Mouse (Mus musculus) hindbrain, embryonic 16.5 days (tissue): ENCODE data around the gene Sytl1. TPM values are rescaled to one million over a fixed set of nuclear protein-coding genes. Genes with fewer than 3 reads are reported as not detected.

Source experiments
- ATAC-seq: fragments of 200-750 bp; cut with Nextera tagmentation; 2 replicates; pipeline ENCODE4 v1.8.0; 2017; ENCODE audit warnings: moderate TSS enrichment, moderate library complexity
- H3K27ac ChIP-seq: fragments of 300-500 bp; sonication (generic); 2 replicates; pipeline ENCODE4 v1.5.1; 2014; ENCODE audit warnings: low read depth, mild to moderate bottlenecking, control low read depth, low read length, moderate library complexity
- H3K27me3 ChIP-seq: fragments of 300-500 bp; sonication (generic); replicated peaks from 2 replicates; pipeline ENCODE4 v1.6.1; 2014; ENCODE audit warnings: low read length; ENCODE audit not compliant: control insufficient read depth, insufficient read depth
- H3K36me3 ChIP-seq: fragments of 300-500 bp; sonication (generic); 2 replicates; pipeline ENCODE4 v1.6.1; 2014; ENCODE audit warnings: mild to moderate bottlenecking, low read length, moderate library complexity, mixed read lengths; ENCODE audit not compliant: control insufficient read depth, insufficient read depth
- H3K4me1 ChIP-seq: fragments of 300-500 bp; sonication (generic); 2 replicates; pipeline ENCODE4 v1.6.1; 2014; ENCODE audit warnings: low read depth, low read length; ENCODE audit not compliant: control insufficient read depth, insufficient read depth
- H3K4me2 ChIP-seq: fragments of 300-500 bp; sonication (generic); 2 replicates; pipeline ENCODE4 v1.6.1; 2014; ENCODE audit warnings: mild to moderate bottlenecking, low read length, control low read depth, moderate library complexity
- H3K4me3 ChIP-seq: fragments of 300-500 bp; sonication (generic); 2 replicates; pipeline ENCODE4 v1.5.1; 2014; ENCODE audit warnings: mild to moderate bottlenecking, low read length, control low read depth, moderate library complexity
- H3K9ac ChIP-seq: fragments of 300-500 bp; sonication (generic); 2 replicates; pipeline ENCODE4 v1.6.1; 2014; ENCODE audit warnings: low read depth, mild to moderate bottlenecking, control low read depth, low read length, moderate library complexity
- H3K9me3 ChIP-seq: fragments of 300-500 bp; sonication (generic); 2 replicates; pipeline ENCODE4 v1.6.1; 2014; ENCODE audit warnings: mild to moderate bottlenecking, low read length, moderate library complexity; ENCODE audit not compliant: control insufficient read depth
- WGBS: fragments of 180-500 bp; shearing (Covaris S2); extraction: QIAGEN DNeasy Blood & Tissue Kit; methylation state at CpG from one replicate; pipeline ENCODE4 v1.1.7; 2014; 5-methylcytosine and 5-hydroxymethylcytosine counted together
- polyA plus RNA-seq: library from polyadenylated mRNA; unstranded; fragments of >200 nt; fragmentation: Nextera tagmentation; extraction: Ambion mirVana; gene quantifications from 2 replicates; pipeline ENCODE4 v1.2.1, GENCODE M21; 2015

Sytl1 gene
- 0.44 and 0.54 TPM in 2 replicates for polyA plus RNA-seq

DNA sequence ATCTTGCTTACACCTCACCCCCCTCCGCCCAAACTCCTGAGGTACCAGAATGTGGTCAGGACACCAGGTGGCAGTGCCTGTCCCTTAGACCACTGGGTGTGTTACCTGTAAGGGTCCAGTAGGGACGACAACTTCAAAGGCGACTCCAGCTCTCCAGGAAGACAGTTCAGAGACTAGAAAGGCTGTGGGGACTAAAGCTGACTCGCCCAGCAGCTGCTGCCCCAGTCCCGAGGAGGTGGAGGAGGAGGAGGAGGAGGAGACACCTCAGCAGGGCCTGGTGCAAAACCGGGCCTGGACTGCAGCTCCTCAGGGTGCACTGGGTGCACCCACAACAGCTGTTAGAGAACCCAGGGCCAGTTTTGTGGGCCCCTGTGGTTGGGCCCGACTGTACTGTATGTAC, at the start of gene Sytl1:
TSS of gene Sytl1 (minus strand) at position 232 of the 400 bp plus-strand sequence.
- H3K9ac ChIP-seq = no peak within 1 kb of the TSS

DNA sequence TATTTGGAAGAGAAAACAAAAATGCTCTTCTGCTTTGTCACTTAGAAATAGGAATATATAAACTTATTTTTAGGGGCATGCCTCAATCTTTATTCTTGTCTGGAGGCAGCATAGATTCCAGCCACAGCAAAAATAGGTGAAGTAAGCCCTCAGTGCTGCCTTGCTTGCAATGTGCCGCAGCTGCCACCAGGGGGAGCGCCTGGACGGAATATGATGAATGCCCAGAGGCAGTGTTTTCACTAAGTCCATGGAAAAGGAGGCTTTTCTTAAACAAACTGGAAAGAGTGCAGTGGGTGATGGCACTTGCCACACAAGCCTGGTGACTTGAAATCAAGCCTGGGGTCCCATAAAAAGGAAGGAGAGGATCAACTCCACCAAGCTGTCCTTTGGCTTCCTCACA, 47.0 kb upstream of the Sytl1 start:
- H3K4me3 ChIP-seq = no peak overlapping the region
- no peaks in the 10 kb centered on the region for H3K4me1 ChIP-seq
- H3K27me3 ChIP-seq = no peaks in the 10 kb centered on the region
- 0% methylated on average over 3 of the region's 3 CpGs for WGBS
- no peaks in the 10 kb centered on the region for H3K36me3 ChIP-seq
- H3K27ac ChIP-seq = no peak overlapping the region
- H3K9ac ChIP-seq = no peak overlapping the region
- ATAC-seq = no peak
- H3K4me2 ChIP-seq = no peak overlapping the region
- no peaks in the 10 kb centered on the region for H3K9me3 ChIP-seq

More for the DNA sequence above, at the start of gene Sytl1:
- peaks cover 35% of the 10 kb centered on the region for H3K36me3 ChIP-seq
- no peak within 1 kb of the TSS for H3K4me2 ChIP-seq
- no peak for ATAC-seq
- no peaks in the 10 kb centered on the region for H3K4me1 ChIP-seq
- WGBS = 53% methylated on average over 7 of the region's 7 CpGs
- H3K4me3 ChIP-seq = no peak within 1 kb of the TSS
- no peaks in the 10 kb centered on the region for H3K9me3 ChIP-seq
- H3K27me3 ChIP-seq = no peaks in the 10 kb centered on the region
- H3K27ac ChIP-seq = no peak within 1 kb of the TSS

DNA sequence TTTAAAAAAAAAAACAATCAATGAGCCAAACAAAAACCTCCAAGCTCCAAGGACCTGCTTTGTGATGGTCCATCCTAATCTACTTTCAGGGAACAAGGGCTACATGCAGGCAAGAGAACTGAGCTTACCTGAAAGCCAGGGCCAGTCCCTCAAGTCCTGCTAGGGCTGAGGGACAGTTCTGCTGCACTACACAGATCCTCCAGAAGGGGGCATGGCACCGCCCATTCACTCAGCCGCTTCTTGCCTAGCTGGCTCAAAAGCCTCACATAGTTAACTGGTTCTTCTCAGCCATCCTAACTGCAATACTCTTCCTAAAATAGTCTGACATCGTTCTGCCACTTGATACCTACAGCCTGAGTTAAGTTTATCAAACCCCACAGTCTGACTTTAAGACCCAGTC, 44.4 kb upstream of the Sytl1 start:
- no peak overlapping the region for H3K27ac ChIP-seq
- WGBS = 39% methylated on average over 3 of the region's 3 CpGs
- H3K9me3 ChIP-seq = no peaks in the 10 kb centered on the region
- no peak for ATAC-seq
- H3K4me2 ChIP-seq = no peak overlapping the region
- no peaks in the 10 kb centered on the region for H3K36me3 ChIP-seq
- H3K27me3 ChIP-seq = no peaks in the 10 kb centered on the region
- H3K4me3 ChIP-seq = no peak overlapping the region
- no peaks in the 10 kb centered on the region for H3K4me1 ChIP-seq
- no peak overlapping the region for H3K9ac ChIP-seq

DNA sequence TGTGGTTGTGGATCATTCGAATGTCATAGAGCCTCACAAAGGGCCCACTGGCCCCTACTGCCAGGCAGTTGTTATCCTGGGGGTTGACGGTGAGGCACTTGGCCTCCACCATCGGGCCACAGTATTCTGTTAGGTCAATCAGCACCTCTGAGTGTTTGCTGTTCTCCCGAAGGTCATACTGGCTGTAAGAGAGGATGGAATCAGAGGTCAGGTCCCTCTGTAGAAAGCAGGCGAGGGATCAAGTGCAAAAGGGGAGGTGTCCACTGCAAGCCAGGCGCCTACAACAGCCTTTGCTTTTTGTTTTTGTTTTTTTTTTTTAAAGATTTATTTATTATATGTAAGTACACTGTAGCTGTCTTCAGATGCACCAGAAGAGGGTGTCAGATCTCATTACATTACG, 42.9 kb upstream of the Sytl1 start:
- Histone ChIP-seq H3K4me2 (no peak overlapping the region), H3K27me3 (no peaks in the 10 kb centered on the region), H3K9me3 (no peaks in the 10 kb centered on the region), H3K36me3 (no peaks in the 10 kb centered on the region), H3K27ac (no peak overlapping the region), H3K9ac (no peak overlapping the region), H3K4me1 (no peaks in the 10 kb centered on the region), H3K4me3 (no peak overlapping the region)
- no peak for ATAC-seq
- WGBS = 95% methylated on average over 7 of the region's 7 CpGs

DNA sequence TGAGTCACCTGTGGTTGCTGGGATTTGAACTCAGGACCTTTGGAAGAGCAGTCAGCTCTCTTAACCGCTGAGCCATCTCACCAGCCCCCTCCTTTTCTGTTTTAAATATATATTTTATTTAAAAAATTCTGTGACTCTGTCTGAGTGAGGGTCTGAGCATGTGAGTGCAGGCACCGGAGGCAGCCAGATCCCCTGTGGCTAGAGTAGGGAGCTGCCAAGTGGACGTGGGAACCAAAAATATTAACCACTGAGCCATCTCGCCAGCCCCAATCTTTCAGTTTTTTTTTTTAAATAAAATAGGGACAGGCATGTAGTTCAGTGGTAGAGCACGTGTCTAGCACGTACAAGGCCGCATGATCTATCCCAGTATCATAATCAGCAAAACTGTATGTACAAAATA, 41.9 kb upstream of the Sytl1 start:
- ATAC-seq = no peak
- 90% methylated on average over 7 of the region's 7 CpGs for WGBS
- no peak overlapping the region for H3K27ac ChIP-seq
- peaks cover 2% of the 10 kb centered on the region; the same call in 1 of the 2 replicates for H3K4me1 ChIP-seq
- no peak overlapping the region for H3K9ac ChIP-seq
- no peak overlapping the region for H3K4me3 ChIP-seq
- H3K4me2 ChIP-seq = no peak overlapping the region
- H3K9me3 ChIP-seq = no peaks in the 10 kb centered on the region
- H3K27me3 ChIP-seq = no peaks in the 10 kb centered on the region
- no peaks in the 10 kb centered on the region for H3K36me3 ChIP-seq

DNA sequence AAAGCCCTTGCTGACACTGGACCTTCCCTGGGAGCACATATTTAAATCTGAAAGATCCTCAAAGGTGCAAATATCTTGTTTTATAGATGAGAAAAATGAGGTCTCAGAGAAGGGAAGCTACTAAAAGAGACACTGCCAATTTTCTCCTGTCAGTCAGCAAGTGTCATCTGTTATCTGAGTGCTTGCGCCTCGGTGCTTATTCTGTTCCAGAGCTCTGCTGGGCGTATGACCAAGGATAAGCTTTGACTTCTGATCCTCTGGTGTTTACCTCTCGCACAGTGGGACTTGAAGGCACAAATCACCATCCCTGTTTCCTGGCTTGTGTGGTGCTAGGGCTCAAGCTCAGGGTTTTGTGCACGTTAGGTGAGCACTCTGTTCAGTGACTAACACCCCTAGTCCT, 39.8 kb upstream of the Sytl1 start:
- peaks cover 23% of the 10 kb centered on the region for H3K4me1 ChIP-seq
- H3K4me3 ChIP-seq = no peak overlapping the region
- H3K27ac ChIP-seq = no peak overlapping the region
- WGBS = 87% methylated on average over 5 of the region's 5 CpGs
- no peaks in the 10 kb centered on the region for H3K27me3 ChIP-seq
- H3K9ac ChIP-seq = no peak overlapping the region
- no peak overlapping the region for H3K4me2 ChIP-seq
- ATAC-seq = no peak
- H3K36me3 ChIP-seq = no peaks in the 10 kb centered on the region
- no peaks in the 10 kb centered on the region for H3K9me3 ChIP-seq

DNA sequence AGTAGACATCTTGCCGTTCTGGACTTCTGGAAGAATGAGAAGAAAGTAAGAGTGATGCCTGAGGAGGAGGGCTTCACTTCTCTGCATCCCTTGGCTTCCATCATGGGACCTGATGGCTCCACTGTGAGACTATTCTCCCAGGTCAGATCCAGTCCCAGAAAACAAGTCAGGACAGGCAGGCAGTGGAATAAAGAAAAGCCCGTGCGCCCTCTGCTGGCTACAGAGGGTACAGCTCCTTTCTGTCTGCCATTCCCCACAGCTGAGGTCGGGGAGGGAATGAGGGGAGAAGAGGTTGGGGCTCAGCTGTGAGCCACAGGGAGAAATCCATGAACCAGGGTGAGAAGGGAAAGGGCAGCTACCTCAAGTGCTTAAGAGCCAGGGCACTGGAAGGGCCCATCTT, 38.9 kb upstream of the Sytl1 start:
- Histone ChIP-seq H3K36me3 (no peaks in the 10 kb centered on the region), H3K9ac (no peak overlapping the region), H3K4me2 (no peak overlapping the region), H3K27me3 (no peaks in the 10 kb centered on the region), H3K4me1 (peaks cover 25% of the 10 kb centered on the region), H3K27ac (no peak overlapping the region), H3K9me3 (no peaks in the 10 kb centered on the region), H3K4me3 (no peak overlapping the region)
- ATAC-seq = 0 out of 2 replicates have a peak, but pooled peaks have one; percentile 5
- WGBS = 24% methylated on average over 4 of the region's 4 CpGs

DNA sequence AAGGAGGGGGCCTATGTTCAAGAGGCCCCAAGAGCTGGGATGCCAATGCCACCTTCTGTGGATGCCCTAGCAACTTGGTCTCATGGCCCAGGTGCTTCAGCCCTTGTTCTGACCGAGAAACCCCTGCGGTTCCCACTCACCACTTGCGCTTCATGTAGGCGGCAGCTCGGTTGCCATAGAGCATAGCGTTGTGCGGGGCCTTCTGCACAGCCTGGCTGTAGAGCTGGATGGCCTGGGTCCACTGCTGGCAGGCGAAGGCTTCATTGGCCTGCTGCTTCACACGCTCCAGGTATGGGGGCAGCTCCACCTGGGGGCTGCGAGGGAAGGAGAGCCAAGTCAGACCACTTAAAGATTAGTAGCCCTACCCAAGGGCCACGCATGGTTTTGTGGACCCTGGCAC, 37.5 kb upstream of the Sytl1 start:
- H3K9me3 ChIP-seq = no peaks in the 10 kb centered on the region
- ATAC-seq = no peak
- H3K4me3 ChIP-seq = no peak overlapping the region
- WGBS = 78% methylated on average over 11 of the region's 11 CpGs
- peaks cover 7% of the 10 kb centered on the region; the same call in 1 of the 2 replicates for H3K36me3 ChIP-seq
- peaks cover 25% of the 10 kb centered on the region for H3K4me1 ChIP-seq
- peak overlapping the region; percentile 74; the same call in 1 of the 2 replicates for H3K27ac ChIP-seq
- H3K4me2 ChIP-seq = no peak overlapping the region
- H3K9ac ChIP-seq = no peak overlapping the region
- no peaks in the 10 kb centered on the region for H3K27me3 ChIP-seq

DNA sequence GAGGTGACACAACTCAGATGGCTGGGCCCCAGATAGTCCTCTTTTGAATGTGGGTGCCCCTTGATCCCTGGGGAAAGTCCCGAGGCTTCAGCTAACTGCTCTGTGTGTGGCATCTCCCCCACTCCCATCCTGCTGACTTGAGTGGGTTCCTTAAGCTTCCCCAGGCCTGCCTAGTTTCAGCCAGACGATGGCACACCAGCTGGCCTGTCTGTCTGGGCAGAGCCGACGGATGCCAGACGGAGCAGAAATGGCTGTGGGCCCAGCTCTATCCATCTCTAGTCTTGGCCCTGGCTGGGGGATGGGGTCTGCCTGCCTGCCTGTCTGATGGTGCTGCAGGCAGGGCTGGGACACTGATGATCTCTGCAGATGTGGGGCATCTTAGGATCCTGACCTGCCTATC, 36.8 kb upstream of the Sytl1 start:
- Histone ChIP-seq H3K9me3 (no peaks in the 10 kb centered on the region), H3K4me1 (peaks cover 25% of the 10 kb centered on the region), H3K4me3 (no peak overlapping the region), H3K36me3 (peaks cover 13% of the 10 kb centered on the region), H3K4me2 (no peak overlapping the region), H3K9ac (no peak overlapping the region), H3K27me3 (no peaks in the 10 kb centered on the region), H3K27ac (peak overlapping the region; percentile 74)
- WGBS = 40% methylated on average over 5 of the region's 5 CpGs
- ATAC-seq = peak; percentile 35
